Mouse (Mus musculus): ENCODE data around the gene Fat1.

- TF ChIP-seq CTCF (IDR thresholded peaks at IDR 0.05; ENCODE audit: control insufficient read depth, insufficient read depth, insufficient read length) (no peak), CEBPB (IDR thresholded peaks at IDR 0.05; ENCODE audit: low read depth) (no peak), MAX (IDR thresholded peaks at IDR 0.05) (no peak), MYOD1 (IDR thresholded peaks at IDR 0.05; ENCODE audit: control insufficient read depth, insufficient read length, low read depth) (no peak), USF1 (IDR thresholded peaks at IDR 0.05; ENCODE audit: low read depth) (no peak)
These were observed 36.7 kb downstream of the Fat1 start for GRCm38 (mm10) chr8:44971964-44972363.

Measured in C2C12 (cell line).